Mouse (Mus musculus) forebrain, embryonic 14.5 days (tissue): ENCODE measurements at regions not wholly inside any gene's neighbourhood (a gene's known extent, or its start where the extent isn't known, plus 50 kb on each side); places are given as distances from the start of the nearest gene placed in this dataset.

Source experiments
- ATAC-seq: fragments of 200-750 bp; cut with Nextera tagmentation; 2 replicates; pipeline ENCODE4 v1.8.0; 2017; ENCODE audit warnings: mild to moderate bottlenecking, moderate library complexity
- DNase-seq: peaks from one replicate; pipeline ENCODE4 v3.0.0-alpha.2; 2015; ENCODE audit warnings: low spot score
- H3K27ac ChIP-seq: fragments of 300-500 bp; sonication (generic); 2 replicates; pipeline ENCODE4 v1.5.1; 2014; ENCODE audit warnings: low read depth, mild to moderate bottlenecking, control low read depth, low read length, moderate library complexity
- H3K27me3 ChIP-seq: fragments of 300-500 bp; sonication (generic); replicated peaks from 2 replicates; pipeline ENCODE4 v1.6.1; 2014; ENCODE audit warnings: low read length, control low read depth, mixed read lengths; ENCODE audit not compliant: control insufficient read depth, insufficient read depth
- H3K36me3 ChIP-seq: fragments of 300-500 bp; sonication (generic); 2 replicates; pipeline ENCODE4 v1.6.1; 2014; ENCODE audit warnings: low read length, control low read depth; ENCODE audit not compliant: control insufficient read depth, insufficient read depth
- H3K4me1 ChIP-seq: fragments of 300-500 bp; sonication (generic); 2 replicates; pipeline ENCODE4 v1.6.1; 2014; ENCODE audit warnings: antibody characterized with exemption, low read length, control low read depth; ENCODE audit not compliant: control insufficient read depth, insufficient read depth
- H3K4me2 ChIP-seq: fragments of 300-500 bp; sonication (generic); 2 replicates; pipeline ENCODE4 v1.6.1; 2014; ENCODE audit warnings: mild to moderate bottlenecking, control low read depth, low read length
- H3K4me3 ChIP-seq: fragments of 300-500 bp; sonication (generic); 2 replicates; pipeline ENCODE4 v1.5.1; 2014; ENCODE audit warnings: low read depth, low read length, control low read depth
- H3K9ac ChIP-seq: fragments of 300-500 bp; sonication (generic); 2 replicates; pipeline ENCODE4 v1.6.1; 2014; ENCODE audit warnings: mild to moderate bottlenecking, low read length, control low read depth, moderate library complexity
- H3K9me3 ChIP-seq: fragments of 300-500 bp; sonication (generic); replicated peaks from 2 replicates; pipeline ENCODE4 v1.6.1; 2016; ENCODE audit warnings: low read length, control low read depth, mixed read lengths; ENCODE audit not compliant: control insufficient read depth
- WGBS: fragments of 180-500 bp; shearing (Covaris S2); extraction: QIAGEN DNeasy Blood & Tissue Kit; methylation state at CpG from one replicate; pipeline ENCODE4 v1.1.7; 2014; 5-methylcytosine and 5-hydroxymethylcytosine counted together

GRCm38 (mm10) chr4:34337852-34338251 lies 212.9 kb upstream of the Akirin2 start:
- ATAC-seq, result no peak
- DNase-seq, result peak; percentile 26
- 0 out of 2 replicates have a peak, but pooled peaks cover 3% of the 10 kb centered on the region for H3K4me1 ChIP-seq
- no peak overlapping the region for H3K4me3 ChIP-seq
- H3K27me3 ChIP-seq, result no peaks in the 10 kb centered on the region
- no peaks in the 10 kb centered on the region for H3K36me3 ChIP-seq
- no peaks in the 10 kb centered on the region for H3K9me3 ChIP-seq
- 75% methylated on average over 13 of the region's 13 CpGs for WGBS
- H3K27ac ChIP-seq, result no peak overlapping the region
- H3K9ac ChIP-seq, result no peak overlapping the region
- no peak overlapping the region for H3K4me2 ChIP-seq

- DNase-seq (no peak), ATAC-seq (no peak)
- Histone ChIP-seq H3K4me1 (0 out of 2 replicates have a peak, but pooled peaks cover 3% of the 10 kb centered on the region), H3K4me3 (no peak overlapping the region), H3K9me3 (no peaks in the 10 kb centered on the region), H3K27ac (no peak overlapping the region), H3K36me3 (no peaks in the 10 kb centered on the region), H3K4me2 (no peak overlapping the region), H3K9ac (no peak overlapping the region), H3K27me3 (no peaks in the 10 kb centered on the region)
- whole genome bisulfite sequencing, result 78% methylated on average over 8 of the region's 8 CpGs
These were observed 210.7 kb upstream of the Akirin2 start for GRCm38 (mm10) chr4:34340057-34340456.

GRCm38 (mm10) chr4:34371281-34372032 lies 179.3 kb upstream of the Akirin2 start:
- no peaks in the 10 kb centered on the region for H3K36me3 ChIP-seq
- H3K27me3 ChIP-seq, result no peaks in the 10 kb centered on the region
- H3K9me3 ChIP-seq, result no peaks in the 10 kb centered on the region
- H3K4me2 ChIP-seq, result no peak overlapping the region
- H3K4me1 ChIP-seq, result no peaks in the 10 kb centered on the region
- H3K27ac ChIP-seq, result no peak overlapping the region
- DNase-seq (peak; percentile 60), ATAC-seq (no peak)
- H3K9ac ChIP-seq, result no peak overlapping the region
- H3K4me3 ChIP-seq, result no peak overlapping the region
- 73% methylated on average over 8 of the region's 8 CpGs for WGBS

GRCm38 (mm10) chr4:34386338-34386967 lies 164.3 kb upstream of the Akirin2 start:
- Histone ChIP-seq H3K36me3 (no peaks in the 10 kb centered on the region), H3K4me3 (no peak overlapping the region), H3K4me1 (no peaks in the 10 kb centered on the region), H3K9ac (no peak overlapping the region), H3K9me3 (0 out of 2 replicates have a peak, but pooled peaks cover under 1% of the 10 kb centered on the region), H3K27me3 (no peaks in the 10 kb centered on the region), H3K27ac (no peak overlapping the region), H3K4me2 (no peak overlapping the region)
- DNase-seq (peak; percentile 50), ATAC-seq (no peak)
- 65% methylated on average over 5 of the region's 5 CpGs for WGBS

DNA sequence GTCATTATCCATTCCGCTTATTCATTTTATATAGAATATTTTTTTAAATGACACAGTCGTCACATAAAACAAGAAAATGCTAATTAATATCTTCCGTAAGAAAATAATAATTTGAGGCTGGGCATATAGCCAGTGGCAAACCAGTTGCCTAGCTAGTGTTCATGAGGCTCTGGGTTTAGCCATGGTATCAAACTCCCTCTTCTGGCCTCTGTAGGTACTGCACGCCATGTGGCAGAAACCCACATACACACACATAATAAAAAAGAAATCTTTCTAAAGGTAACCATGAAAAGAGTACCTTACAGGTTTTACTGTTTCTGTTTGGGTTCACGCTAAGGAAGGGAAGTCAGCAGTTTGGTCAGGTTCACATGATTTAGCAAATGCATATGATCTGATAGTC lies 159.2 kb upstream of the Akirin2 start:
- no peaks in the 10 kb centered on the region for H3K27me3 ChIP-seq
- ATAC-seq (no peak), DNase-seq (peak; percentile 14)
- 91% methylated on average over 5 of the region's 5 CpGs for WGBS
- H3K4me2 ChIP-seq, result no peak overlapping the region
- 0 out of 2 replicates have a peak, but pooled peaks cover 3% of the 10 kb centered on the region for H3K9me3 ChIP-seq
- H3K4me1 ChIP-seq, result no peaks in the 10 kb centered on the region
- H3K4me3 ChIP-seq, result no peak overlapping the region
- no peak overlapping the region for H3K9ac ChIP-seq
- no peaks in the 10 kb centered on the region for H3K36me3 ChIP-seq
- no peak overlapping the region for H3K27ac ChIP-seq

GRCm38 (mm10) chr4:34403061-34403460 lies 147.7 kb upstream of the Akirin2 start:
- Histone ChIP-seq H3K27ac (no peak overlapping the region), H3K9me3 (no peaks in the 10 kb centered on the region; the same call in 1 of the 2 replicates), H3K4me2 (no peak overlapping the region), H3K36me3 (no peaks in the 10 kb centered on the region), H3K9ac (no peak overlapping the region), H3K4me3 (no peak overlapping the region), H3K27me3 (no peaks in the 10 kb centered on the region), H3K4me1 (no peaks in the 10 kb centered on the region)
- DNase-seq, result no peak
- WGBS, result 73% methylated on average over 2 of the region's 2 CpGs
- no peak for ATAC-seq

DNA sequence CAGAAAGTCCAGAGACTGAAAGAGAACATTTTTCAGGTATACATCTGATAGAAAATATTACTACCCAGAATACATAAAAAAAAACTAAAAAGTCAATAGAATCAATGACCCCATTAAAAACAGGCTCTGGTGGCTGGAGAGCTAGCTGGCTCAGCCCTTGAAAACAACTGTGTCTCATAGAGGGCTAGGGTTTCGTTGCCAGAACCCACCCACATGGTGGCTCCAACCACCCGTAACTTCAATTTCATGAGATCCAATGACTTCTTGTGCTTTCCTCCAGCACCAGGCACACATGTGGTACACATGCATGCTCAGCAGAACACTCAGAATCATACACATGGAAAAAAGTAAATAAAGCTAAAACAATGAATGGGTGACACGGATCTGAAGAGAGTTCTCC lies 143.6 kb upstream of the Akirin2 start:
- Histone ChIP-seq H3K36me3 (no peaks in the 10 kb centered on the region), H3K4me2 (no peak overlapping the region), H3K4me1 (no peaks in the 10 kb centered on the region), H3K4me3 (no peak overlapping the region), H3K9ac (no peak overlapping the region), H3K27me3 (no peaks in the 10 kb centered on the region), H3K27ac (no peak overlapping the region), H3K9me3 (no peaks in the 10 kb centered on the region)
- no peak for ATAC-seq
- 89% methylated on average over 3 of the region's 3 CpGs for WGBS
- no peak for DNase-seq

DNA sequence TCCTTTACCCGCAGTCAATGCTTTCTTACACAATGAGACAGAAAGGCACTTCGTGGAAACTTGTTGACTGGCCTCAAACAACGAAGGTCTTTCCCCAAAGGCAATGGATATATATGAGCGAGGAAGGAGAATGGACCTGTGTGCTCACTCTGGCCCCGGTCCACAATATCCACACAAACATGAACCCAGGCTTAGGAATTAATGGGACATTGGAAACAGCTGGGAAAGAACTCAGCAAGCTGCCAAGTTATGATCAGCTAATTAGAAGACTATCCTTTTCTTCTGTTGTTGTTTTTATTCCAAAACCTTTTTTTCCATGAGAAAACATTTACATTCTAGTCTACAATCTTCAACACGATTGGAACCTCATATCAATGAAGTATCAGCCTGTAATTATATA lies 129.8 kb upstream of the Akirin2 start:
- H3K4me2 ChIP-seq, result no peak overlapping the region
- H3K9ac ChIP-seq, result no peak overlapping the region
- no peaks in the 10 kb centered on the region for H3K36me3 ChIP-seq
- no peak for ATAC-seq
- no peak overlapping the region for H3K27ac ChIP-seq
- H3K4me3 ChIP-seq, result no peak overlapping the region
- H3K9me3 ChIP-seq, result no peaks in the 10 kb centered on the region
- H3K4me1 ChIP-seq, result no peaks in the 10 kb centered on the region
- H3K27me3 ChIP-seq, result no peaks in the 10 kb centered on the region
- DNase-seq, result no peak
- WGBS, result 82% methylated on average over 6 of the region's 6 CpGs

- DNase-seq (no peak), ATAC-seq (no peak)
- WGBS, result 87% methylated on average over 2 of the region's 2 CpGs
These were observed 126.5 kb upstream of the Akirin2 start for GRCm38 (mm10) chr4:34424131-34424646.

More at GRCm38 (mm10) chr4:34424131-34424646, 126.5 kb upstream of the Akirin2 start:
- Histone ChIP-seq H3K4me2 (no peak overlapping the region), H3K27ac (no peak overlapping the region), H3K4me3 (no peak overlapping the region), H3K9ac (no peak overlapping the region), H3K4me1 (no peaks in the 10 kb centered on the region), H3K9me3 (no peaks in the 10 kb centered on the region), H3K27me3 (no peaks in the 10 kb centered on the region), H3K36me3 (no peaks in the 10 kb centered on the region)
